Mouse (Mus musculus) intestine, embryonic 16.5 days (tissue): ENCODE results near the gene 4930469K13Rik. TPM values are rescaled to one million over a fixed set of nuclear protein-coding genes. Genes with fewer than 3 reads are reported as not detected.

Experiments used
- ATAC-seq: fragments of 200-750 bp; cut with Nextera tagmentation; 2 replicates; pipeline ENCODE4 v1.8.0; 2017; ENCODE audit warnings: moderate TSS enrichment, moderate library complexity
- H3K27ac ChIP-seq: fragments of 300-500 bp; sonication (generic); 2 replicates; pipeline ENCODE4 v1.5.1; 2014; ENCODE audit warnings: mild to moderate bottlenecking, low read length
- H3K27me3 ChIP-seq: fragments of 300-500 bp; sonication (generic); replicated peaks from 2 replicates; pipeline ENCODE4 v1.6.1; 2014; ENCODE audit warnings: low read length, control low read depth, mixed read lengths; ENCODE audit not compliant: control insufficient read depth, insufficient read depth
- H3K36me3 ChIP-seq: fragments of 300-500 bp; sonication (generic); 2 replicates; pipeline ENCODE4 v1.6.1; 2014; ENCODE audit warnings: low read length, control low read depth; ENCODE audit not compliant: control insufficient read depth, insufficient read depth
- H3K4me1 ChIP-seq: fragments of 300-500 bp; sonication (generic); 2 replicates; pipeline ENCODE4 v1.6.1; 2014; ENCODE audit warnings: low read length, control low read depth, mixed read lengths; ENCODE audit not compliant: control insufficient read depth, insufficient read depth
- H3K4me2 ChIP-seq: fragments of 300-500 bp; sonication (generic); 2 replicates; pipeline ENCODE4 v1.6.1; 2014; ENCODE audit warnings: low read depth, low read length, control low read depth
- H3K4me3 ChIP-seq: fragments of 300-500 bp; sonication (generic); 2 replicates; pipeline ENCODE4 v1.5.1; 2014; ENCODE audit warnings: mild to moderate bottlenecking, low read length
- H3K9ac ChIP-seq: fragments of 300-500 bp; sonication (generic); 2 replicates; pipeline ENCODE4 v1.6.1; 2014; ENCODE audit warnings: low read depth, low read length
- H3K9me3 ChIP-seq: fragments of 300-500 bp; sonication (generic); 2 replicates; pipeline ENCODE4 v1.6.1; 2016; ENCODE audit warnings: low read length, control low read depth; ENCODE audit not compliant: control insufficient read depth
- WGBS: fragments of 180-500 bp; shearing (Covaris S2); extraction: QIAGEN DNeasy Blood & Tissue Kit; methylation state at CpG from one replicate; pipeline ENCODE4 v1.1.7; 2014; 5-methylcytosine and 5-hydroxymethylcytosine counted together
- polyA plus RNA-seq: library from polyadenylated mRNA; unstranded; fragments of >200 nt; fragmentation: Nextera tagmentation; extraction: Ambion mirVana; gene quantifications from 2 replicates; pipeline ENCODE4 v1.2.1, GENCODE M21; 2015

The 4930469K13Rik gene
- polyA plus RNA-seq, 1 experiment from 2014 or later = 0.68 TPM

GRCm38 (mm10) chr11:33962178-33962577 is 136.2 kb downstream of the 4930469K13Rik start:
- H3K36me3 ChIP-seq = no peaks in the 10 kb centered on the region
- 0 out of 2 replicates have a peak, but pooled peaks cover 3% of the 10 kb centered on the region for H3K4me1 ChIP-seq
- no peak overlapping the region for H3K4me3 ChIP-seq
- H3K4me2 ChIP-seq = no peak overlapping the region
- WGBS = 40% methylated on average over 7 of the region's 7 CpGs
- H3K9me3 ChIP-seq = no peaks in the 10 kb centered on the region
- H3K27ac ChIP-seq = peak overlapping the region; percentile 79
- no peak overlapping the region for H3K9ac ChIP-seq
- H3K27me3 ChIP-seq = no peaks in the 10 kb centered on the region
- ATAC-seq = 0 out of 2 replicates have a peak, but pooled peaks have one; percentile 36

GRCm38 (mm10) chr11:33958713-33959112 is 139.6 kb downstream of the 4930469K13Rik start:
- WGBS = 78% methylated on average over 8 of the region's 8 CpGs

GRCm38 (mm10) chr11:33957595-33957994 is 140.8 kb downstream of the 4930469K13Rik start:
- no peak overlapping the region for H3K4me2 ChIP-seq
- H3K4me3 ChIP-seq = no peak overlapping the region
- peaks cover under 1% of the 10 kb centered on the region; the same call in 1 of the 2 replicates for H3K4me1 ChIP-seq
- 71% methylated on average over 6 of the region's 6 CpGs for WGBS
- no peaks in the 10 kb centered on the region for H3K9me3 ChIP-seq
- no peak overlapping the region for H3K9ac ChIP-seq
- H3K36me3 ChIP-seq = no peaks in the 10 kb centered on the region
- H3K27ac ChIP-seq = no peak overlapping the region
- ATAC-seq = no peak
- no peaks in the 10 kb centered on the region for H3K27me3 ChIP-seq

More at GRCm38 (mm10) chr11:33958713-33959112, 139.6 kb downstream of the 4930469K13Rik start:
- Histone ChIP-seq H3K4me1 (0 out of 2 replicates have a peak, but pooled peaks cover 3% of the 10 kb centered on the region), H3K36me3 (no peaks in the 10 kb centered on the region), H3K4me2 (no peak overlapping the region), H3K9ac (no peak overlapping the region), H3K27ac (no peak overlapping the region), H3K27me3 (no peaks in the 10 kb centered on the region), H3K4me3 (no peak overlapping the region), H3K9me3 (no peaks in the 10 kb centered on the region)
- no peak for ATAC-seq

DNA sequence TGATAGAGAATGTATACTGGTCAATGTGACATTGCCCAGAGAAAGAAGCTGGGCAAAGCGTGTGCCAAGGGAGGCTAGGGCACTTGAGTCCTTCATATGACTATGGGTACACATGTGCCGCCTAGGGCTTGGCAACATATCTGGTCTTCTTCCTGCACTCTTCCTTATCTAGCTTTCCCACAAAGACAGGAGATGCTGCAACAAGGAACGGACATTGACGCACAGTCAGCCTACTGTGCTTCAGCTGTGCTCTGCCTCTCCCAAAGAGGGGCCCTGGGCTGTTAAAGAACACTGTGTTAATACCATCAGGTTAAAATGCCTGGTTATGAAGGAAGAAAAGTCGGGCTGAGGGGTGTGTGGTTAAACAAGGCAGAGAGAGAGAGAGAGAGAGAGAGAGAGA is 141.7 kb downstream of the 4930469K13Rik start:
- Histone ChIP-seq H3K36me3 (no peaks in the 10 kb centered on the region), H3K9ac (no peak overlapping the region), H3K27ac (no peak overlapping the region), H3K27me3 (no peaks in the 10 kb centered on the region), H3K4me3 (no peak overlapping the region), H3K4me2 (no peak overlapping the region), H3K9me3 (no peaks in the 10 kb centered on the region), H3K4me1 (peaks cover 8% of the 10 kb centered on the region; the same call in 1 of the 2 replicates)
- ATAC-seq = no peak
- 78% methylated on average over 5 of the region's 5 CpGs for WGBS

GRCm38 (mm10) chr11:33955982-33956381 is 142.4 kb downstream of the 4930469K13Rik start:
- Histone ChIP-seq H3K4me2 (no peak overlapping the region), H3K27ac (no peak overlapping the region), H3K4me1 (peaks cover 8% of the 10 kb centered on the region; the same call in 1 of the 2 replicates), H3K9ac (no peak overlapping the region), H3K36me3 (no peaks in the 10 kb centered on the region), H3K27me3 (no peaks in the 10 kb centered on the region), H3K4me3 (no peak overlapping the region), H3K9me3 (no peaks in the 10 kb centered on the region)
- 52% methylated on average over 4 of the region's 4 CpGs for WGBS
- ATAC-seq = no peak

- Histone ChIP-seq H3K27ac (no peak overlapping the region), H3K4me2 (no peak overlapping the region), H3K36me3 (no peaks in the 10 kb centered on the region), H3K4me1 (peaks cover 8% of the 10 kb centered on the region; the same call in 1 of the 2 replicates), H3K27me3 (no peaks in the 10 kb centered on the region), H3K9ac (no peak overlapping the region), H3K9me3 (no peaks in the 10 kb centered on the region), H3K4me3 (no peak overlapping the region)
- WGBS = 71% methylated on average over 8 of the region's 8 CpGs
- peak; percentile 54 for ATAC-seq
Measured at GRCm38 (mm10) chr11:33951684-33952625, 146.4 kb downstream of the 4930469K13Rik start.

- Histone ChIP-seq H3K4me2 (no peak overlapping the region), H3K36me3 (no peaks in the 10 kb centered on the region), H3K27me3 (no peaks in the 10 kb centered on the region), H3K4me1 (peaks cover 8% of the 10 kb centered on the region; the same call in 1 of the 2 replicates), H3K9ac (no peak overlapping the region), H3K27ac (no peak overlapping the region), H3K9me3 (no peaks in the 10 kb centered on the region), H3K4me3 (no peak overlapping the region)
- WGBS = 53% methylated on average over 5 of the region's 5 CpGs
- ATAC-seq = no peak
Measured at GRCm38 (mm10) chr11:33951155-33951554, 147.2 kb downstream of the 4930469K13Rik start.

DNA sequence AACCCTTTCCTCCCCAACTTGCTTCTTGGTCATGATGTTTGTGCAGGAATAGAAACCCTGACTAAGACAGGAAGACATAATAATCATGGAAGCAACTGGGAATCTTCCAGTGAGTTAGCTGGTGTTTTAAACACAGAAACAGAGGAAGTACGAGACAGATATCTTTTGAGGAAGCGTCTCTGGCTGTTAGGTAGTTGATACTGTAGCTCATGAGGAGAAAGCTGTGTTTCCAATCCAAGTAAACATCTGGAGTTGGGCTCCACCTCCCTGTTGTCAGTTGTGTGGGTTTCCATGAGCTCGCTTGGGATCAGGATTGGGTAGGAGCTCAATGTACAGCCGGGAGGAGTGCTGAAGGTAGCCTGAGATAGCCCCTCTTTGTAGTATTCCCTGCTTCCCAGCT is 151.9 kb downstream of the 4930469K13Rik start:
- 74% methylated on average over 4 of the region's 4 CpGs for WGBS
- ATAC-seq = no peak
- H3K4me2 ChIP-seq = no peak overlapping the region
- no peaks in the 10 kb centered on the region for H3K4me1 ChIP-seq
- no peak overlapping the region for H3K4me3 ChIP-seq
- no peak overlapping the region for H3K27ac ChIP-seq
- no peaks in the 10 kb centered on the region for H3K36me3 ChIP-seq
- H3K9me3 ChIP-seq = no peaks in the 10 kb centered on the region
- no peaks in the 10 kb centered on the region for H3K27me3 ChIP-seq
- H3K9ac ChIP-seq = no peak overlapping the region

GRCm38 (mm10) chr11:33944786-33945328 is 153.5 kb downstream of the 4930469K13Rik start:
- Histone ChIP-seq H3K27ac (no peak overlapping the region), H3K4me3 (no peak overlapping the region)
- 88% methylated on average over 9 of the region's 9 CpGs for WGBS

More at GRCm38 (mm10) chr11:33944786-33945328, 153.5 kb downstream of the 4930469K13Rik start:
- H3K9me3 ChIP-seq = no peaks in the 10 kb centered on the region
- no peak overlapping the region for H3K9ac ChIP-seq
- no peak overlapping the region for H3K4me2 ChIP-seq
- H3K36me3 ChIP-seq = no peaks in the 10 kb centered on the region
- ATAC-seq = no peak
- H3K4me1 ChIP-seq = no peaks in the 10 kb centered on the region
- H3K27me3 ChIP-seq = no peaks in the 10 kb centered on the region
